Mouse (Mus musculus) myocyte (in vitro differentiated cells): ENCODE data around the gene Pilrb2.

Source experiments
- E2F4 ChIP-seq: IDR thresholded peaks from one replicate; pipeline ENCODE4 v1.6.1; 2011; ENCODE audit warnings: mild to moderate bottlenecking, control low read depth, moderate library complexity; ENCODE audit not compliant: insufficient read depth
- MAX ChIP-seq: IDR thresholded peaks from one replicate; pipeline ENCODE4 v1.6.1; 2011; ENCODE audit warnings: low read depth, mild to moderate bottlenecking, control low read depth
- MYOG ChIP-seq, 3 experiments: IDR thresholded peaks; one replicate each; pipeline ENCODE4 v1.6.1; 2011; ENCODE audit warnings: control low read depth in 2 of 3, low read depth in 2 of 3, mild to moderate bottlenecking in 2 of 3; ENCODE audit not compliant: insufficient read length in 2 of 3, control insufficient read depth in 1 of 3, insufficient read depth in 1 of 3
- POLR2A ChIP-seq: IDR thresholded peaks from one replicate; pipeline ENCODE4 v1.6.1; 2011; ENCODE audit warnings: low read depth, mild to moderate bottlenecking, control low read depth, moderate library complexity; ENCODE audit not compliant: insufficient read length
- POLR2AphosphoS2 ChIP-seq: IDR thresholded peaks from one replicate; pipeline ENCODE4 v1.6.1; 2011; ENCODE audit warnings: low read depth, control low read depth; ENCODE audit not compliant: insufficient read length
- REST ChIP-seq: IDR thresholded peaks from one replicate; pipeline ENCODE4 v1.6.1; 2011; ENCODE audit warnings: mild to moderate bottlenecking, control low read depth, moderate library complexity; ENCODE audit not compliant: insufficient read depth, insufficient read length
- TCF12 ChIP-seq: IDR thresholded peaks from one replicate; pipeline ENCODE4 v1.6.1; 2011; ENCODE audit warnings: mild to moderate bottlenecking, control low read depth; ENCODE audit not compliant: poor library complexity, insufficient read depth, severe bottlenecking
- TCF3 ChIP-seq: IDR thresholded peaks from one replicate; pipeline ENCODE4 v1.6.1; 2011; ENCODE audit warnings: low read depth, control low read depth; ENCODE audit not compliant: insufficient read length
- USF1 ChIP-seq: IDR thresholded peaks from one replicate; pipeline ENCODE4 v1.6.1; 2011; ENCODE audit warnings: low read depth, mild to moderate bottlenecking, control low read depth, moderate library complexity

DNA sequence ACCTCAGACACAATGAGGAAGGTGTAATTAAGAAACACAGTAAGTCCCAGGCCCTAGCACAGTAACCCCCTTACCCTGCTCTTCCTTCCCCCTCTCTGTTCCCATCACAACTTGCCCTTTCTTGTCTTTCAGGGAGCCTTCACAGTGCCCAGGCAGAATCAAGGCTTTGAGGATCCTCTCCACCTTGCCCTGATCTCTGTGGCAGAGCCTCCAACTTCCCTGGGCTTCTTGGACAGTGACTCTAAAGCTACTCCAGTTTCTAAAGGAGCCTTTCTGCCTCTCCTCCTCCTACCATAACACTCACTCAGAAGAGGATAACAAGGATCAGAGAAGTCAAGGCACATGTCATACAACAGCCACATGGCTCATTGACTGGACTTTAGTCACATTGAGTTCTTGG lies 35.0 kb downstream of the Pilrb2 start:
- TF ChIP-seq POLR2A (no peak), MAX (no peak), E2F4 (no peak), POLR2AphosphoS2 (no peak), USF1 (no peak), TCF12 (no peak), MYOG (IDR thresholded peaks at IDR 0.05; ENCODE audit: control insufficient read depth in 1 of 3, insufficient read depth in 1 of 3, insufficient read length in 2 of 3, low read depth in 2 of 3) (no peak), REST (no peak), TCF3 (no peak)
